ENCODE assay signal across 26 mouse cellular contexts in genomic region chr12:80164526-80164925, GRCm38 (mm10).
"Had no signal": no experiment of that assay in that cellular context is flagged by ENCODE, and none has a peak within 500 bp of the region (broad histone marks: within the 10 kb centered on the region; RNA-seq: fewer than 3 reads in every experiment).

No protein-coding gene starts in this region.

- H3K9me3 ChIP-seq: heart, embryonic 10.5 days; heart, embryonic 12.5 days; hindbrain, embryonic 10.5 days; hindbrain, embryonic 12.5 days; kidney, embryonic 15.5 days; limb, embryonic 13.5 days; limb, embryonic 15.5 days had no signal

- DNase-seq: gastrocnemius, adult 2 months; gastrocnemius, postnatal 10 days; gastrocnemius, postnatal 25 days; heart, adult 18-20 months; heart, postnatal 10 days; heart, postnatal 4 days; kidney, adult 11 months; kidney, adult 2 months; kidney, adult 9 months; kidney, postnatal 14 days; kidney, postnatal 36 days; layer of hippocampus, adult 9-11 months; layer of hippocampus, postnatal 36 days; left cerebral cortex, postnatal 4 days had no signal

- H3K4me1 ChIP-seq: hindbrain, embryonic 12.5 days had no signal

- H3K4me3 ChIP-seq: gastrocnemius, adult 2 months; heart, embryonic 10.5 days; heart, embryonic 12.5 days; hindbrain, embryonic 10.5 days; hindbrain, embryonic 12.5 days; kidney, embryonic 15.5 days; limb, embryonic 13.5 days; limb, embryonic 15.5 days had no signal

- H3K9ac ChIP-seq: heart, embryonic 12.5 days; hindbrain, embryonic 12.5 days; hindbrain, embryonic 14.5 days; kidney, embryonic 15.5 days; limb, embryonic 13.5 days; limb, embryonic 15.5 days had no signal

- H3K4me2 ChIP-seq: heart, embryonic 12.5 days; hindbrain, embryonic 12.5 days; hindbrain, embryonic 14.5 days; kidney, embryonic 15.5 days; limb, embryonic 13.5 days; limb, embryonic 15.5 days had no signal

- ATAC-seq: hindbrain, embryonic 16.5 days; inflammation-experienced regulatory T-cells, adult 6 months; intestine, embryonic 16.5 days had no signal

- H3K36me3 ChIP-seq: hindbrain, embryonic 12.5 days had no signal

- H3K27ac ChIP-seq: gastrocnemius, adult 2 months; heart, embryonic 10.5 days; hindbrain, embryonic 10.5 days; hindbrain, embryonic 12.5 days; hindbrain, embryonic 14.5 days; kidney, embryonic 15.5 days; kidney, postnatal 0 days; limb, embryonic 13.5 days; limb, embryonic 15.5 days had no signal

- H3K27me3 ChIP-seq: heart, embryonic 12.5 days; hindbrain, embryonic 12.5 days; kidney, embryonic 15.5 days; limb, embryonic 13.5 days; limb, embryonic 15.5 days had no signal
